Mouse (Mus musculus) adrenal gland, postnatal 14 days (tissue): ENCODE results near the gene Fsd1l. TPM values are rescaled to one million over a fixed set of nuclear protein-coding genes. Genes with fewer than 3 reads are reported as not detected.

Source experiments
- DNase-seq: peaks from one replicate; pipeline ENCODE4 v3.0.0; 2021; ENCODE audit warnings: mixed read lengths
- total RNA-seq: library from RNA; stranded (reverse); gene quantifications from 2 replicates; pipeline ENCODE4 v1.2.3, GENCODE M21; 2021

The Fsd1l gene
- total RNA-seq, 1 experiment from 2014 or later: 9.2 TPM

GRCm38 (mm10) chr4:53749831-53750230 lies 118.6 kb downstream of the Fsd1l start:
- DNase-seq: no peak

DNA sequence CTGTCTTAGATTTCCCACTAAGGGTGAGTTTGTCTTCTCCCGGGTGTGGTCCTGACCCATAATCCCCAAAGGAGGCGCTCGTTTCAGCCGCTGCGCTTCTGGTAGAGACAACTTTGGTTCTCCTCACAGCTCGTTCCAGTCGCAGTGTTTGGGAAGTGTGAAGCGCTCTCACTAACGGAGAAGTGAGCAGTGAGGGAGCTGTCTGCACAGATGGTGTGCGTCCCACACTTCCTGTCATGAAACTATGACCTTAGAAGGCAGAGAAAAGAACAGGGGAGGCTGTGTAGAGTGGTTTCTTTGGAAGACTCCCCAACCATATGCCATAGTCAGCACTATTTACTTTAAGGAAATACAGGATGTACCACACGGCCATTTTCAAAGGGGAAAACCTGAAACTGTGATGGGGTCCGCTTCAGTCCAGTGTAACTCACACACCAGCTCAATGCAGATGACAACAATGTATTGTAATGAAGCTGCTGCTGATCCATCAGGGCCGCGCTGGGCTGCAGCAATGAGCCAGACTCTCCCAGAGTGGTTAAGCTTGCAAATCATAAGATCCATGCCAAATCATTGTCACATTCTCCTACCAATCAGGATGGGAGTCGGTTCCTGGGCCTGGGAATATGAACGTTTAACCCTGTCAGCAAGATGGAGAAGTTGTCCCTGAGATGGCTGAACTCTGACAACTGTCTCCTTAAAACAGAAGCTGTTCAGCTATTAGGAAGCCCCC lies 119.3 kb downstream of the Fsd1l start:
- DNase-seq: no peak

Other genes starting within 250 kb of the Fsd1l start
- gene Slc44a1, start 191.1 kb upstream of the Fsd1l start, total RNA-seq: 68.1 and 74.7 TPM in 2 replicates
- gene Fktn, start 82.5 kb downstream of the Fsd1l start, total RNA-seq: 16.1 and 18.1 TPM in 2 replicates
- gene Tal2, start 148.2 kb downstream of the Fsd1l start, total RNA-seq: 0.11 TPM in 2 replicates
- 32.6 and 33.9 TPM in 2 replicates for gene Tmem38b, start 194.6 kb downstream of the Fsd1l start, total RNA-seq